Mouse (Mus musculus) thymus, adult 2 months (tissue): Measurements from ENCODE around the gene Uox.

Source experiments
- CTCF ChIP-seq: fragments of 200-500 bp; IDR thresholded peaks from 2 replicates; pipeline ENCODE4 v1.5.1; 2012; ENCODE audit warnings: mild to moderate bottlenecking, control low read depth, low read length, moderate library complexity, borderline replicate concordance; ENCODE audit not compliant: control insufficient read depth, poor library complexity, insufficient read depth; ENCODE audit errors: extremely low read depth
- POLR2A ChIP-seq: fragments of 200-500 bp; IDR thresholded peaks from 2 replicates; pipeline ENCODE4 v1.6.1; 2012; ENCODE audit warnings: mild to moderate bottlenecking, low read length, control low read depth, moderate library complexity; ENCODE audit not compliant: control insufficient read depth, poor library complexity, insufficient read depth; ENCODE audit errors: extremely low read depth

- TF ChIP-seq CTCF (no peak), POLR2A (no peak)
Measured at GRCm38 (mm10) chr3:146596387-146596786, 26.2 kb downstream of the Uox start.
